Mouse (Mus musculus) cortical plate, adult 2 months (tissue): ENCODE measurements around the gene Mlxip.

Experiments used
- CTCF ChIP-seq: fragments of 200-500 bp; IDR thresholded peaks from 2 replicates; pipeline ENCODE4 v1.5.1; 2011; ENCODE audit warnings: mild to moderate bottlenecking, control low read depth, low read length; ENCODE audit not compliant: insufficient read depth; ENCODE audit errors: extremely low read depth
- POLR2A ChIP-seq: fragments of 200-500 bp; IDR thresholded peaks from 2 replicates; pipeline ENCODE4 v1.6.1; 2011; ENCODE audit warnings: mild to moderate bottlenecking, low read length, control low read depth; ENCODE audit not compliant: insufficient read depth; ENCODE audit errors: extremely low read depth

- TF ChIP-seq POLR2A, result no peak
- no peak for TF ChIP-seq CTCF
Measured at GRCm38 (mm10) chr5:123489112-123489785, 94.7 kb downstream of the Mlxip start, which contains the start of the genes Lrrc43 and Il31.
